Mouse (Mus musculus): ENCODE measurements around the gene Psmd4. TPM values are rescaled to one million over a fixed set of nuclear protein-coding genes. Genes with fewer than 3 reads are reported as not detected.

The Psmd4 gene
- polyA plus RNA-seq, 2 experiments = 150 to 153 TPM

GRCm38 (mm10) chr3:94987578-94987977, 54.8 kb downstream of the Psmd4 start:
- Histone ChIP-seq H3K4me2 (ENCODE audit: low read depth) (no peak overlapping the region), H3K36me3 (replicated peaks; ENCODE audit: control insufficient read depth, insufficient read depth, low read depth) (no peaks in the 10 kb centered on the region; the same call in none of the 2 replicates), H3K27ac (no peak overlapping the region), H3K9me3 (ENCODE audit: control insufficient read depth, low read length) (no peaks in the 10 kb centered on the region), H3K4me3 (ENCODE audit: insufficient read depth in 1 of 2, low read depth in 2 of 2, low read length in 2 of 2) (no peak overlapping the region), H3K4me1 (replicated peaks; ENCODE audit: control insufficient read depth in 2 of 2, insufficient read depth in 2 of 2, low read length in 1 of 2) (peaks cover 14 to 15% of the 10 kb centered on the region in 2 experiments), H3K9ac (replicated peaks) (no peak overlapping the region; the same call in 1 of the 2 replicates), H3K27me3 (ENCODE audit: control insufficient read depth, insufficient read depth, low read length) (no peaks in the 10 kb centered on the region)
- DNase-seq (ENCODE audit: low read depth in 3 of 3, low spot score in 3 of 3) = peak; percentile 41 to 46 (median 44)
- peak; percentile 80 for ATAC-seq (ENCODE audit: insufficient read depth)
- TF ChIP-seq CTCF (IDR thresholded peaks at IDR 0.05; ENCODE audit: low read depth) (no peak), EP300 (IDR thresholded peaks at IDR 0.05; ENCODE audit: low read depth) (no peak)

- no peak overlapping the region for H3K9ac ChIP-seq (replicated peaks)
- ATAC-seq (ENCODE audit: insufficient read depth) (no peak), DNase-seq (ENCODE audit: low read depth in 3 of 3, low spot score in 3 of 3) (no peak)
- H3K27me3 ChIP-seq (ENCODE audit: control insufficient read depth, insufficient read depth, low read length) = no peaks in the 10 kb centered on the region
- WGBS (ENCODE audit: insufficient replicate concordance) = 89% methylated on average over 2 of the region's 2 CpGs
- H3K4me1 ChIP-seq (replicated peaks; ENCODE audit: control insufficient read depth in 2 of 2, insufficient read depth in 2 of 2, low read length in 1 of 2) = peaks cover 14 to 15% of the 10 kb centered on the region in 2 experiments
- H3K4me2 ChIP-seq (ENCODE audit: low read depth) = no peak overlapping the region
- no peak overlapping the region for H3K27ac ChIP-seq
- H3K4me3 ChIP-seq (ENCODE audit: insufficient read depth in 1 of 2, low read depth in 2 of 2, low read length in 2 of 2) = no peak overlapping the region
- H3K36me3 ChIP-seq (replicated peaks; ENCODE audit: control insufficient read depth, insufficient read depth, low read depth) = no peaks in the 10 kb centered on the region; the same call in none of the 2 replicates
- H3K9me3 ChIP-seq (ENCODE audit: control insufficient read depth, low read length) = no peaks in the 10 kb centered on the region
- TF ChIP-seq CTCF (IDR thresholded peaks at IDR 0.05; ENCODE audit: low read depth) = no peak
- TF ChIP-seq EP300 (IDR thresholded peaks at IDR 0.05; ENCODE audit: low read depth) = no peak
These were observed 56.9 kb downstream of the Psmd4 start for GRCm38 (mm10) chr3:94985513-94985912.

GRCm38 (mm10) chr3:94984312-94984711, 58.1 kb downstream of the Psmd4 start:
- Histone ChIP-seq H3K9me3 (ENCODE audit: control insufficient read depth, low read length) (no peaks in the 10 kb centered on the region), H3K36me3 (replicated peaks; ENCODE audit: control insufficient read depth, insufficient read depth, low read depth) (no peaks in the 10 kb centered on the region; the same call in none of the 2 replicates), H3K4me2 (ENCODE audit: low read depth) (no peak overlapping the region), H3K4me1 (replicated peaks; ENCODE audit: control insufficient read depth in 2 of 2, insufficient read depth in 2 of 2, low read length in 1 of 2) (peaks cover 14 to 15% of the 10 kb centered on the region in 2 experiments), H3K27me3 (ENCODE audit: control insufficient read depth, insufficient read depth, low read length) (no peaks in the 10 kb centered on the region), H3K9ac (replicated peaks) (no peak overlapping the region), H3K4me3 (ENCODE audit: insufficient read depth in 1 of 2, low read depth in 2 of 2, low read length in 2 of 2) (no peak overlapping the region), H3K27ac (no peak overlapping the region)
- ATAC-seq (ENCODE audit: insufficient read depth) (no peak), DNase-seq (ENCODE audit: low read depth in 3 of 3, low spot score in 3 of 3) (no peak)
- WGBS (ENCODE audit: insufficient replicate concordance) = 82% methylated on average over 11 of the region's 11 CpGs
- no peak for TF ChIP-seq CTCF (IDR thresholded peaks at IDR 0.05; ENCODE audit: low read depth)
- no peak for TF ChIP-seq EP300 (IDR thresholded peaks at IDR 0.05; ENCODE audit: low read depth)

Small RNA genes within 50 kb of the gene (microRNA-seq; reads per million reads assigned to microRNA genes)
- 1.3 reads per million for gene Mir7013

Other genes starting within 250 kb of the Psmd4 start
- 6.0 and 6.5 TPM in 2 replicates for gene Pogz, start 205.0 kb downstream of the Psmd4 start, polyA plus RNA-seq (2012; rRNA removed)
- gene Pogz, start 205.0 kb downstream of the Psmd4 start, polyA plus RNA-seq (2014; fragmentation: Nextera tagmentation; extraction: Ambion mirVana) = 2.6 and 3.0 TPM in 2 replicates
- 127 and 157 TPM in 2 replicates for gene Psmb4, start 155.7 kb downstream of the Psmd4 start, polyA plus RNA-seq (2012; rRNA removed)
- 190 and 203 TPM in 2 replicates for gene Psmb4, start 155.7 kb downstream of the Psmd4 start, polyA plus RNA-seq (2014; fragmentation: Nextera tagmentation; extraction: Ambion mirVana)
- gene Selenbp1, start 109.6 kb downstream of the Psmd4 start, polyA plus RNA-seq (2012; rRNA removed) = 43.5 and 44.8 TPM in 2 replicates
- 56.7 and 71.2 TPM in 2 replicates for gene Selenbp1, start 109.6 kb downstream of the Psmd4 start, polyA plus RNA-seq (2014; fragmentation: Nextera tagmentation; extraction: Ambion mirVana)
- gene Rfx5, start 88.5 kb downstream of the Psmd4 start, polyA plus RNA-seq (2012; rRNA removed) = 2.3 TPM in 2 replicates
- gene Rfx5, start 88.5 kb downstream of the Psmd4 start, polyA plus RNA-seq (2014; fragmentation: Nextera tagmentation; extraction: Ambion mirVana) = 0.88 and 1.5 TPM in 2 replicates
- 7.3 and 14.0 TPM in 2 replicates for gene Pi4kb, start 67.9 kb downstream of the Psmd4 start, polyA plus RNA-seq (2012; rRNA removed)
- gene Pi4kb, start 67.9 kb downstream of the Psmd4 start, polyA plus RNA-seq (2014; fragmentation: Nextera tagmentation; extraction: Ambion mirVana) = 6.8 and 10.0 TPM in 2 replicates
- 5.8 and 6.6 TPM in 2 replicates for gene Zfp687, start 27.2 kb downstream of the Psmd4 start, polyA plus RNA-seq (2012; rRNA removed)
- 4.4 and 5.9 TPM in 2 replicates for gene Zfp687, start 27.2 kb downstream of the Psmd4 start, polyA plus RNA-seq (2014; fragmentation: Nextera tagmentation; extraction: Ambion mirVana)
- 7.9 and 9.4 TPM in 2 replicates for gene Pip5k1a, start 64.3 kb upstream of the Psmd4 start, polyA plus RNA-seq (2012; rRNA removed)
- gene Pip5k1a, start 64.3 kb upstream of the Psmd4 start, polyA plus RNA-seq (2014; fragmentation: Nextera tagmentation; extraction: Ambion mirVana) = 4.7 and 5.5 TPM in 2 replicates
- gene Vps72, start 68.4 kb upstream of the Psmd4 start, polyA plus RNA-seq (2012; rRNA removed) = 19.7 and 23.4 TPM in 2 replicates
- gene Vps72, start 68.4 kb upstream of the Psmd4 start, polyA plus RNA-seq (2014; fragmentation: Nextera tagmentation; extraction: Ambion mirVana) = 29.6 and 31.4 TPM in 2 replicates
- gene Tmod4, start 81.9 kb upstream of the Psmd4 start, polyA plus RNA-seq (2012; rRNA removed) = 0.11 and 0.32 TPM in 2 replicates
- 0.15 and 0.23 TPM in 2 replicates for gene Tmod4, start 81.9 kb upstream of the Psmd4 start, polyA plus RNA-seq (2014; fragmentation: Nextera tagmentation; extraction: Ambion mirVana)
- 22.4 and 33.1 TPM in 2 replicates for gene Scnm1, start 91.4 kb upstream of the Psmd4 start, polyA plus RNA-seq (2012; rRNA removed)
- gene Scnm1, start 91.4 kb upstream of the Psmd4 start, polyA plus RNA-seq (2014; fragmentation: Nextera tagmentation; extraction: Ambion mirVana) = 23.1 and 24.8 TPM in 2 replicates
- gene Lysmd1, start 91.5 kb upstream of the Psmd4 start, polyA plus RNA-seq (2012; rRNA removed) = 2.9 and 3.9 TPM in 2 replicates
- gene Lysmd1, start 91.5 kb upstream of the Psmd4 start, polyA plus RNA-seq (2014; fragmentation: Nextera tagmentation; extraction: Ambion mirVana) = 4.8 and 5.2 TPM in 2 replicates
- 4.8 and 4.9 TPM in 2 replicates for gene Tnfaip8l2, start 99.7 kb upstream of the Psmd4 start, polyA plus RNA-seq (2012; rRNA removed)
- gene Tnfaip8l2, start 99.7 kb upstream of the Psmd4 start, polyA plus RNA-seq (2014; fragmentation: Nextera tagmentation; extraction: Ambion mirVana) = 5.7 and 6.1 TPM in 2 replicates
- gene Sema6c, start 117.8 kb upstream of the Psmd4 start, polyA plus RNA-seq (2012; rRNA removed) = 0.69 and 1.6 TPM in 2 replicates
- gene Sema6c, start 117.8 kb upstream of the Psmd4 start, polyA plus RNA-seq (2014; fragmentation: Nextera tagmentation; extraction: Ambion mirVana) = 0.11 and 0.29 TPM in 2 replicates
- 10.4 and 14.3 TPM in 2 replicates for gene Gabpb2, start 175.3 kb upstream of the Psmd4 start, polyA plus RNA-seq (2012; rRNA removed)
- 5.1 and 6.9 TPM in 2 replicates for gene Gabpb2, start 175.3 kb upstream of the Psmd4 start, polyA plus RNA-seq (2014; fragmentation: Nextera tagmentation; extraction: Ambion mirVana)
- 21.3 and 24.9 TPM in 2 replicates for gene Cdc42se1, start 186.1 kb upstream of the Psmd4 start, polyA plus RNA-seq (2012; rRNA removed)
- gene Cdc42se1, start 186.1 kb upstream of the Psmd4 start, polyA plus RNA-seq (2014; fragmentation: Nextera tagmentation; extraction: Ambion mirVana) = 40.9 and 48.5 TPM in 2 replicates
- 3.0 and 3.6 TPM in 2 replicates for gene Mllt11, start 189.6 kb upstream of the Psmd4 start, polyA plus RNA-seq (2012; rRNA removed)
- gene Mllt11, start 189.6 kb upstream of the Psmd4 start, polyA plus RNA-seq (2014; fragmentation: Nextera tagmentation; extraction: Ambion mirVana) = 1.9 and 2.7 TPM in 2 replicates
- gene Gm128, start 199.0 kb upstream of the Psmd4 start, polyA plus RNA-seq (2012; rRNA removed) = 0.12 and 0.19 TPM in 2 replicates
- gene Gm128, start 199.0 kb upstream of the Psmd4 start, polyA plus RNA-seq (2014; fragmentation: Nextera tagmentation; extraction: Ambion mirVana) = 0.14 and 0.19 TPM in 2 replicates
- 0.04 TPM in 2 replicates for gene Bnipl, start 208.6 kb upstream of the Psmd4 start, polyA plus RNA-seq (2012; rRNA removed)
- gene Bnipl, start 208.6 kb upstream of the Psmd4 start, polyA plus RNA-seq (2014; fragmentation: Nextera tagmentation; extraction: Ambion mirVana) = 0.16 TPM in 1 of 2 replicates, not detected in the other
- gene Mindy1, start 238.7 kb upstream of the Psmd4 start, polyA plus RNA-seq (2012; rRNA removed) = 13.2 and 13.6 TPM in 2 replicates
- 16.1 and 16.8 TPM in 2 replicates for gene Mindy1, start 238.7 kb upstream of the Psmd4 start, polyA plus RNA-seq (2014; fragmentation: Nextera tagmentation; extraction: Ambion mirVana)
- 8.0 TPM in 2 replicates for gene Prune1, start 239.5 kb upstream of the Psmd4 start, polyA plus RNA-seq (2012; rRNA removed)
- gene Prune1, start 239.5 kb upstream of the Psmd4 start, polyA plus RNA-seq (2014; fragmentation: Nextera tagmentation; extraction: Ambion mirVana) = 6.8 and 7.3 TPM in 2 replicates

All from liver, embryonic 14.5 days (tissue).